Mouse (Mus musculus): ENCODE data around the gene Gm16181.

DNA sequence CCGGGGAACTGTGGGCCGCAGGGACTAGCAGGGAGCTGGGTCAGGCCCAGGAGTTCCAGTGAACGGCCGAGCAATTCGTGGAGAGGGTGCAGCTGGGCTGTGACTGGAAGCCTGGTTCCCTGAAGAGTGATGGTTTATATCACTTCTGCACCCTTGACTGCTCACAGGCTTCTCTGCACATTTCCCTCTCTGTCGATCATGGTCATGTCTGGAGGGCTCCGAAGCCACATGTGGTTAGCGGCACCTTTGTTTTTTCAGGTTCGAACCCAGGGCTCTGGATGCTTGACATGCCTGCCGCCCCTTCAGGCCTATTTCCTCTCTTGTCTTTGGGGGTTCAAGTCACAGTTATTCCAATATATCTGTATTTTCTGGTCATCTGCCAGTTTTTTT lies 15.3 kb upstream of the Gm16181 start:
- TF ChIP-seq POLR2A (IDR thresholded peaks at IDR 0.05; ENCODE audit: control insufficient read depth, extremely low read depth, insufficient read depth, low read length, poor library complexity) (no peak), CTCF (IDR thresholded peaks at IDR 0.05; ENCODE audit: borderline replicate concordance, control insufficient read depth, extremely low read depth, insufficient read depth, low read length, poor library complexity) (no peak)

Measured in thymus, adult 2 months (tissue).